Mouse (Mus musculus): ENCODE results near the gene E2f4.

DNA sequence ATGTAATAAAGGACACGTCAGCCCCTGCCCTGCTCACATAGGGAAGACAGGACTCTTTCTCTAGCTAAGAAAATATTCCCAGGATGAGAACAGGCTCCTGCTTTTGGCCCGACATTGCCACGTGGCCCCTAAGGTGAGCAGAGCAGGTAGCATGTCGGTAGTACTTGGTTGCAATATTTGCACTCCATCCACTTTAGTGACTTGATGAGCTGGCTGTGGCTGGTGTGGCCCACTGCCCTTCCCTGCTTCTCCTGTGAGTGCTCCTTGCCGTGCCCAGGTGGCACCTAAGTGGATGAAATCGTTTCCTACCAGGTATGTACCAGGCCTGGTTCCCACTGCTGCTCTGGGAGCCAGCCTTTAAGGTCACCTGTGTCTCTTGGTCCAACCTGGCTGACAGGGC, 45.5 kb upstream of the E2f4 start:
- TF ChIP-seq CTCF (IDR thresholded peaks at IDR 0.05; ENCODE audit: extremely low read depth, insufficient read depth, low read length) (no peak), POLR2A (IDR thresholded peaks at IDR 0.05; ENCODE audit: extremely low read depth, insufficient read depth, low read length) (no peak)
